Mouse (Mus musculus) embryonic facial prominence, embryonic 13.5 days (tissue): ENCODE measurements around the gene Hist1h3g. TPM values are rescaled to one million over a fixed set of nuclear protein-coding genes. Genes with fewer than 3 reads are reported as not detected.
"Not testable (repeated sequence)": the region's sequence is repeated elsewhere in the genome, so short reads cannot be mapped to it uniquely, and the experiment has no call there.

Experiments
- ATAC-seq: fragments of 200-750 bp; cut with Nextera tagmentation; 2 replicates; pipeline ENCODE4 v1.8.0; 2017; ENCODE audit warnings: low read depth; ENCODE audit not compliant: insufficient number of reproducible peaks, insufficient read depth, low FRiP score, low TSS enrichment
- H3K27ac ChIP-seq: fragments of 300-500 bp; sonication (generic); 2 replicates; pipeline ENCODE4 v1.5.1; 2015; ENCODE audit warnings: moderate library complexity, mild to moderate bottlenecking, inconsistent platforms
- H3K27me3 ChIP-seq: fragments of 300-500 bp; sonication (generic); 2 replicates; pipeline ENCODE4 v1.6.1; 2015; ENCODE audit warnings: mild to moderate bottlenecking, inconsistent platforms
- H3K36me3 ChIP-seq: fragments of 300-500 bp; sonication (generic); 2 replicates; pipeline ENCODE4 v1.6.1; 2015; ENCODE audit warnings: mild to moderate bottlenecking, inconsistent platforms
- H3K4me1 ChIP-seq: fragments of 300-500 bp; sonication (generic); 2 replicates; pipeline ENCODE4 v1.6.1; 2015; ENCODE audit warnings: inconsistent platforms
- H3K4me2 ChIP-seq: fragments of 300-500 bp; sonication (generic); 2 replicates; pipeline ENCODE4 v1.6.1; 2015; ENCODE audit warnings: moderate library complexity, mild to moderate bottlenecking, inconsistent platforms
- H3K4me3 ChIP-seq: fragments of 300-500 bp; sonication (generic); 2 replicates; pipeline ENCODE4 v1.5.1; 2015; ENCODE audit warnings: mild to moderate bottlenecking, inconsistent platforms
- H3K9ac ChIP-seq: fragments of 300-500 bp; sonication (generic); 2 replicates; pipeline ENCODE4 v1.6.1; 2015; ENCODE audit warnings: mild to moderate bottlenecking, inconsistent platforms
- H3K9me3 ChIP-seq: fragments of 300-500 bp; sonication (generic); 2 replicates; pipeline ENCODE4 v1.6.1; 2016; ENCODE audit warnings: inconsistent platforms
- WGBS: fragments of 180-500 bp; shearing (Covaris S2); methylation state at CpG from one replicate; pipeline ENCODE4 v1.1.7; 2015; ENCODE audit warnings: mixed read lengths; 5-methylcytosine and 5-hydroxymethylcytosine counted together
- polyA plus RNA-seq: library from polyadenylated mRNA; unstranded; fragments of >200 nt; fragmentation: Nextera tagmentation; extraction: Ambion mirVana; gene quantifications from 2 replicates; pipeline ENCODE4 v1.2.1, GENCODE M21; 2015

Gene Hist1h3g
- polyA plus RNA-seq, 1 experiment from 2014 or later, result 6.7 TPM

DNA sequence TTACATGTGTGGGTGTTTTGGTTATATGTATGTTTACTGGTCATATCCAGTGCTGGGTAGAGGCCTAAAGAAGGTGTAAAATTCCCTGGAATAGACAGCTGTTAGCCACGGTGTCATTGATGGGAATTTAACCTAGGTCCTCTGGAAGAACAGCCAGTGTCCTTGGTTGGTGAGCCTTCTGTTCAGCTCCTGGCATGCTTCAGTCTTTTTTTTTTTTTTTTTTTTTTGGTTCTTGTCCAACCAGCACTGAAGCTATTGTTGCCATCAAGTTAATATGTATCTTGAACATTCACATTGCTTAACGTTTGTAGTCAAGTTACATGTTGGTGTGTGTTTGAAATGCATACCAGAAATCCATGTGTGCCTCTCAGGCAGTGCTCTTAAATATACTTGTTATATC, 29.3 kb downstream of the Hist1h3g start:
- Histone ChIP-seq H3K36me3 (no peaks in the 10 kb centered on the region), H3K27ac (peak overlapping the region; percentile 98), H3K4me1 (0 out of 2 replicates have a peak, but pooled peaks cover 5% of the 10 kb centered on the region), H3K4me3 (no peak overlapping the region), H3K9ac (no peak overlapping the region), H3K9me3 (no peaks in the 10 kb centered on the region), H3K4me2 (no peak overlapping the region), H3K27me3 (no peaks in the 10 kb centered on the region)
- no peak for ATAC-seq
- WGBS, result 86% methylated on average over 2 of the region's 2 CpGs

DNA sequence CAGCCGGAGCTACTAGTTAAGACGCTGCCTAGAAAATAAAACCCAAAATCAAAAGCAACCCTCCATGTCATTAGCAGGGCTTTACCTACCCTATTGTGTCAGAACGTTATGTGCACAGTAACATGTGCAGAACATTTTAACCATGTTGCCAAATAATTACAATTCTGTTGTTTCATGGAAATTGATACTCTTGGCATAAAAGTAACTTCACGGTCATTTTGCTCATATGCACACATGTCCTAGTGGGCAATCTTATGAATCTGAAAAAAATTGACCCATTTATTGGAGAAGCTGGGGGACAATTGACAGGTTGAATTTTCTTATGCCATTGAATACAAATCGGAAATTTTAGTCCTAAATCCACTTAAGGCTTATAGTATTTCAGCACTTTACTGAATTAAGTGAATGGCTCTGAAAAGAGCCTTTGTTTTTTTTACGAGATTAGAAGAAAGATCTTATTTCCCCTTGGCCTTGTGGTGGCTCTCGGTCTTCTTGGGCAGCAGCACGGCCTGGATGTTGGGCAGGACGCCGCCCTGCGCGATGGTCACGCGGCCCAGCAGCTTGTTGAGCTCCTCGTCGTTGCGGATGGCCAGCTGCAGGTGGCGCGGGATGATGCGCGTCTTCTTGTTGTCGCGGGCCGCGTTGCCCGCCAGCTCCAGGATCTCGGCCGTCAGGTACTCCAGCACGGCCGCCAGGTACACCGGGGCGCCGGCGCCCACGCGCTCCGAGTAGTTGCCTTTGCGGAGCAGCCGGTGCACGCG, 35.2 kb downstream of the Hist1h3g start:
- Histone ChIP-seq H3K4me3 (peak overlapping the region; percentile 54), H3K27ac (peak overlapping the region; percentile 96), H3K4me2 (peak overlapping the region; percentile 75), H3K9ac (peak overlapping the region; percentile 67)
- not testable (repeated sequence) for ATAC-seq, H3K27me3 ChIP-seq, H3K9me3 ChIP-seq, H3K36me3 ChIP-seq, H3K4me1 ChIP-seq
- WGBS, result under 1% methylated on average over 25 of the region's 41 CpGs

DNA sequence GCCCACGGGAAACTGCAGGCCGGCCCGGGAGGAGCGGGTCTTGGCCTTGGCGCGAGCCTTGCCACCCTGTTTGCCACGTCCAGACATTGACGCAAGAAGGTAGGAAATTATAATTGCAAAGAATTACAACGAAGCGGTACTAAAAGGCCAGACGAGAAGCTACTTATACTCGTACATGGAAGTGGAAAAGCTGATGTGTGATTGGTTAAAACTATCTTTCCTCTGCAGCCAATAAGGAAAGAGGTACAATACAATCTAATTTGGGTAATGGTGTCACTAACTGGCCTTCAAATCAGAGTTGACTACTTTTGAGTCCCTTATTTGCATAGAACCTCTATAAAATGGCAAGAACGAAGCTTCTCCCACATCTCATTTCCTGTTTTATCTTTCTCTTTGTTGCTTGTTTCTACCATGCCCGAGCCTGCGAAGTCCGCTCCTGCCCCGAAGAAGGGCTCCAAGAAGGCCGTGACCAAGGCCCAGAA, 35.8 kb downstream of the Hist1h3g start, which contains the start of the genes Hist1h2ae and Hist1h2bg:
Gene Hist1h2ae (minus strand): TSS at position 199 of the 482 bp plus-strand sequence.
Gene Hist1h2bg (plus strand): TSS at position 375 of the 482 bp plus-strand sequence.
- Histone ChIP-seq H3K4me1 (peaks cover 9% of the 10 kb centered on the region), H3K4me2 (peak within 1 kb of the TSS; percentile 75), H3K27me3 (no peaks in the 10 kb centered on the region), H3K9me3 (no peaks in the 10 kb centered on the region), H3K36me3 (no peaks in the 10 kb centered on the region), H3K4me3 (peak within 1 kb of the TSS; percentile 54), H3K27ac (peak within 1 kb of the TSS; percentile 96), H3K9ac (peak within 1 kb of the TSS; percentile 85)
- under 1% methylated on average over 18 of the region's 18 CpGs for WGBS
- peak; percentile 88 for ATAC-seq

DNA sequence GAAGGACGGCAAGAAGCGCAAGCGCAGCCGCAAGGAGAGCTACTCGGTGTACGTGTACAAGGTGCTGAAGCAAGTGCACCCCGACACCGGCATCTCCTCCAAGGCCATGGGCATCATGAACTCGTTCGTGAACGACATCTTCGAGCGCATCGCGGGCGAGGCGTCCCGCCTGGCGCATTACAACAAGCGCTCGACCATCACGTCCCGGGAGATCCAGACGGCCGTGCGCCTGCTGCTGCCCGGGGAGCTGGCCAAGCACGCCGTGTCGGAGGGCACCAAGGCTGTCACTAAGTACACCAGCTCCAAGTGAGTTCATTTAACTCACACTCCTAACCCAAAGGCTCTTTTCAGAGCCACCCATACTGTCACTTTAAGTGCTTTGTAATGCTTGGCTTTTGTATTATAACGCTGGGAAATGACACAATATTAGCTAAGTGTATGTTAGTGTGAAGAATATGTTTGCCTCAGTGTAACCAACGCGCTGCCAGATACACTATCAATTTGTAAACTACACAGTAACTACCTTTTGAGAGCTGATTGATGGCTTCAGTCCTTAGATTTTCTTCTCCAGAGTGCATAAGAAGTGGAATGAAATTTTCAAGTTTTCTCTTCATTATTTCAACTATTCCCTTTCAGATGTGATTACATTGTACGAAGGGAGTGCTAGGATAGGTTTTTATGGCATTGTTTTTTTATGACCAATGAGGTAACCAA, 36.4 kb downstream of the Hist1h3g start:
- H3K4me1 ChIP-seq, result peaks cover 14% of the 10 kb centered on the region
- ATAC-seq, H3K36me3 ChIP-seq, H3K27me3 ChIP-seq, H3K9me3 ChIP-seq: not testable (repeated sequence)
- H3K27ac ChIP-seq, result peak overlapping the region; percentile 96
- peak overlapping the region; percentile 85 for H3K9ac ChIP-seq
- H3K4me2 ChIP-seq, result peak overlapping the region; percentile 75
- under 1% methylated on average over 15 of the region's 34 CpGs for WGBS
- peak overlapping the region; percentile 54 for H3K4me3 ChIP-seq

DNA sequence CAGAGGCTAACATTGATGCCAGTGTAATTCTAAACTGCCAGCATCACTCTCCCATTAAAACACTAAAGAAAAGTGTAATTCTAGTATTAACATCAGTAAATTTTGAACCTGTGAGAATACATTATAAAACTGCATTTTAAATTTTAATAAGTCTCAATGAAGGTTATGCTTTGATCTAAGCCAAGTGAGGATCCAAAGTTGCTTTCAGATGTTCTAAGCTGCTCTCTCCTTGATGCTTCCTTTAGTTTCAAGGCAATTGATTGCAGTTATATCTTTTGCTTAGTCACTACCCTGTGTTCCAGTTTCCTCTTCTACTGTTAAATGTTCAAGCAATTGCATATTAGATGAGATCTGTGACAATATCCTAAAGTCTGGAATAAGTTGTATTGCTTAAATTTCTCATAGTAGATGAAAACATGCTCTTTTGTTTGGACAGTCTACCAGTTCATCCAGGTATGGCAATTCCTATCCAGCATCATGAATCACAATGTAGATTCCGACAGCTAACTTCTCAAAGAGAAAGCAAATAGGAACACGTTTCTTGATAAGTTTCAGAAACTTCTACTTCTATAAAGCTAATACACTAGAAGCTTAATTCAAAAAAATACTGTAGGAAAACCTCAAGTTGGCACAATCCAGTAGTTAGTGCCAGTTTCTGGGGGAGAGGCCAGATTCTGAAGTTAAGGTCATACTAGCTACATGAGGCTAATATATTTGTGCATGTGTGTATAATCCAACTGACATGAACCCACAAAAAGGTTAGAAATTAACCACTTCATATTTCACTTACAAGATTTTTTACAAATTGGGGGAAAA, 37.2 kb downstream of the Hist1h3g start:
- no peak for ATAC-seq
- H3K27ac ChIP-seq, result peak overlapping the region; percentile 96
- H3K9me3 ChIP-seq, result no peaks in the 10 kb centered on the region
- WGBS, result 37% methylated on average over 2 of the region's 2 CpGs
- H3K9ac ChIP-seq, result peak overlapping the region; percentile 85
- peaks cover 19% of the 10 kb centered on the region for H3K4me1 ChIP-seq
- H3K4me2 ChIP-seq, result peak overlapping the region; percentile 75
- H3K27me3 ChIP-seq, result no peaks in the 10 kb centered on the region
- no peaks in the 10 kb centered on the region for H3K36me3 ChIP-seq
- H3K4me3 ChIP-seq, result peak overlapping the region; percentile 54

DNA sequence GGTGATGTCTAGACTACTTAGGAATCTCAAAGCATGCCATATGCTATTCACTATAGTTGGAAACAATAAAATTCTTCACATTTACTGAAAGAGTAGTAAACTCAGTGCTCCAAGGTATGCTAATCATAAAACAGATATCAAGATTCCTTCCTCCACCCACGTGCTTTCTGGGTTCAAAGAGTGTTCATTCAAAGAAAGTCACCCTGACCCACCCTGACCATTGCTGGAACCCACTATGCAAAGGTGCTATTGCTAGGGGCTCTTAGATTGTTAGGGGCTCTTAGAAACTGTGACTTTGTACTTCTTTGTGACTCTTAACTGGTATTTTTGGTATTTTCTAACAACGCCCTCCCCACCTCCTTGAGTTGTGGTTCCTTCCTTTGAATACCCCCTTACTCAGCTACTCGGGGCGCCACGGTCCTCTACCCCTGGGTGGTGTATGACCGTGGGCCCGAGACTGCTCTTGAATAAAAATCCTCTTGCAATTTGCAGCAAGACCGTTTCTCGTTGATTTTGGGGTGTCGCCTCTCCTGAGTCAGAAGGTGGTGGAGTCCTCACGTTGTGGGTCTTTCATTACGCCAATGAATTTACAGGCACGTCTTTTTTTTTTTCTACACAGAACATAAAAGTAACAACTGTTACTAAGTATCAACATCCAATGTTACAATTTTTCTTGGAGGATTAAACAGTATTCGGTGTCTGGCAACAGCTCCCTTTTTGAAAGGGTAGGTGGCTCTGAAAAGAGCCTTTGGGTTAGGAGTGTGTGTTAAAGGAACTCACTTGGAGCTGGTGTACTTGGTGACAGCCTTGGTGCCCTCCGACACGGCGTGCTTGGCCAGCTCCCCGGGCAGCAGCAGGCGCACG, 38.0 kb downstream of the Hist1h3g start:
- ATAC-seq, H3K9me3 ChIP-seq, H3K36me3 ChIP-seq, H3K27me3 ChIP-seq: not testable (repeated sequence)
- H3K4me1 ChIP-seq, result peaks cover 19% of the 10 kb centered on the region
- peak overlapping the region; percentile 54 for H3K4me3 ChIP-seq
- H3K27ac ChIP-seq, result peak overlapping the region; percentile 96
- WGBS, result 11% methylated on average over 20 of the region's 20 CpGs
- H3K9ac ChIP-seq, result peak overlapping the region; percentile 85
- peak overlapping the region; percentile 75 for H3K4me2 ChIP-seq

DNA sequence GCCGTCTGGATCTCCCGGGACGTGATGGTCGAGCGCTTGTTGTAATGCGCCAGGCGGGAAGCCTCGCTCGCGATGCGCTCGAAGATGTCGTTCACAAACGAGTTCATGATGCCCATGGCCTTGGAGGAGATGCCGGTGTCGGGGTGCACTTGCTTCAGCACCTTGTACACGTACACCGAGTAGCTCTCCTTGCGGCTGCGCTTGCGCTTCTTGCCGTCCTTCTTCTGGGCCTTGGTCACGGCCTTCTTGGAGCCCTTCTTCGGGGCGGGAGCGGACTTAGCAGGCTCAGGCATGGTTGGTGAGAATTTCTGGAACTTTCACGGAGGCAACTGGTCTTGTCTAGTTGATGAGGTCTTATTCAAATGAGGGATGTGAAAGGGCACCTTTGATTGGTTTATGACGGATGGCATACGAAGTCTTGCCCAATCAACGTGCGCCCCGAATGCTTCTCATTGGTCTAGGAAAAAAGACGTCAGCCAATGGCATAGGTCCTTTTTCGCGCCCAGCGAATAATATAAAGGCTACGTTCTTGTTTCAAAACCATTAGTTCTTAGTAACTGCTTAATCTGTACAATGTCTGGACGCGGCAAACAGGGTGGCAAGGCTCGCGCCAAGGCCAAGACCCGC, 38.8 kb downstream of the Hist1h3g start, which contains the start of the genes Hist1h2bf and Hist1h2ad:
Gene Hist1h2bf (minus strand): TSS at position 299 of the 627 bp plus-strand sequence.
Gene Hist1h2ad (plus strand): TSS at position 484 of the 627 bp plus-strand sequence.
- peak within 1 kb of the TSS; percentile 75 for H3K4me2 ChIP-seq
- not testable (repeated sequence) for H3K27me3 ChIP-seq, H3K9me3 ChIP-seq, H3K36me3 ChIP-seq
- peak within 1 kb of the TSS; percentile 96 for H3K27ac ChIP-seq
- peak within 1 kb of the TSS; percentile 85 for H3K9ac ChIP-seq
- ATAC-seq, result peak; percentile 87
- H3K4me1 ChIP-seq, result peaks cover 19% of the 10 kb centered on the region
- peak within 1 kb of the TSS; percentile 54 for H3K4me3 ChIP-seq
- WGBS, result 0% methylated on average over 41 of the region's 42 CpGs

DNA sequence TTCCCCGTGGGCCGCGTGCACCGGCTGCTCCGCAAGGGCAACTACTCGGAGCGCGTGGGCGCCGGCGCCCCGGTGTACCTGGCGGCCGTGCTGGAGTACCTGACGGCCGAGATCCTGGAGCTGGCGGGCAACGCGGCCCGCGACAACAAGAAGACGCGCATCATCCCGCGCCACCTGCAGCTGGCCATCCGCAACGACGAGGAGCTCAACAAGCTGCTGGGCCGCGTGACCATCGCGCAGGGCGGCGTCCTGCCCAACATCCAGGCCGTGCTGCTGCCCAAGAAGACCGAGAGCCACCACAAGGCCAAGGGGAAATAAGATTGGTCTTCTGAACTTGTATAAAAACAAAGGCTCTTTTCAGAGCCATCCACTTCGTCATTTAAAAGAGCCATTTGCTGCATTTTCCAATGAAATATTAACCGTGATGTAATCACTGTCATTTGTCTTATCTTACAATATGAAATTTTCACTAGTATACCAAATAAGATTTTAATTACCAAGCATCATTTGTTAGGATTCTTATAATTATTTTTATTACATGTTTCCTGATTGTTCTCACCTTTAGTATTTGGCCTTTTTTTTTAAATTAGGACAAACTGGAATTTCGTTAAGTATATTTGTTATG, 39.4 kb downstream of the Hist1h3g start:
- H3K9ac ChIP-seq, result peak overlapping the region; percentile 67
- not testable (repeated sequence) for H3K9me3 ChIP-seq, H3K36me3 ChIP-seq, ATAC-seq, H3K27me3 ChIP-seq
- 0% methylated on average over 9 of the region's 39 CpGs for WGBS
- peak overlapping the region; percentile 54 for H3K4me3 ChIP-seq
- H3K4me2 ChIP-seq, result peak overlapping the region; percentile 75
- H3K27ac ChIP-seq, result peak overlapping the region; percentile 96
- peaks cover 19% of the 10 kb centered on the region for H3K4me1 ChIP-seq

DNA sequence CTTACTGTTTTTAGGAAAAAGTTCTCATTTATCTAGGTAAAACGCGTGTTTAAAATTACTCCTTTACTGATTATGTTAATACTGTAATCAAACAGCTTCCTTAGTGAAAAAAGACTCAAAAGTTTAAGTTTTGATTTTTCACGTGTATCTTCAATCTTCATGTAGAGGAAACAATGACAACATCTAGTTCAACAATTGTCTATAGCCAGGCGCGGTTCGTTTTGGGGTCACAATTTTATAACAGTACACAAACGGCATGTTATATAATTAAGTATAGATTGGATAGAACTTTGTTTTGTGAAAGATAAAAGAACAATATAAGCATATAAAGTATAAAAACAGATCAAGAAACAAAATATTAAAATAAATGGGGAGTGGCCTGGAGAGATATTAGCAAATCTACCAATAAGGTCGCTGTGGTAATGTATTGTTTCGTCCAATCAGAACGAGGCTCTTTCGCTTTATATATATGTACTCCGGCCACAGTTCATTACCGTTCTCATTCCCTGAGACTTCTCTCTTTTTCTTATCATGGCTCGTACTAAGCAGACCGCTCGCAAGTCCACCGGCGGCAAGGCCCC, 40.1 kb downstream of the Hist1h3g start, which contains the start of gene Hist1h3d:
Gene Hist1h3d (plus strand): TSS at position 493 of the 581 bp plus-strand sequence.
- Histone ChIP-seq H3K9me3 (no peaks in the 10 kb centered on the region), H3K27ac (peak within 1 kb of the TSS; percentile 92), H3K36me3 (no peaks in the 10 kb centered on the region), H3K4me1 (peaks cover 15% of the 10 kb centered on the region), H3K4me2 (peak within 1 kb of the TSS; percentile 75), H3K9ac (peak within 1 kb of the TSS; percentile 85), H3K27me3 (no peaks in the 10 kb centered on the region), H3K4me3 (peak within 1 kb of the TSS; percentile 50)
- 0 out of 2 replicates have a peak, but pooled peaks have one; percentile 49 for ATAC-seq
- under 1% methylated on average over 18 of the region's 18 CpGs for WGBS
